Mouse (Mus musculus) frontal cortex, postnatal 14 days (tissue): ENCODE measurements around the gene Gm10309.

Experiments used
- DNase-seq, 2 experiments: peaks; one replicate each; pipeline ENCODE4 v3.0.0; 2022; ENCODE audit warnings: low spot score in 2 of 2

The Gm10309 gene

GRCm38 (mm10) chr17:86505183-86505631, at the start of gene Gm10309:
Gene Gm10309, minus strand, starts transcription at chr17:86505232.
- DNase-seq, result peak in 1 of 2 experiments; percentile 23

- DNase-seq, result no peak
These were observed 47.0 kb upstream of the Gm10309 start for GRCm38 (mm10) chr17:86551995-86552394.

- DNase-seq, result no peak
These were observed 46.5 kb upstream of the Gm10309 start for GRCm38 (mm10) chr17:86551561-86551960.

GRCm38 (mm10) chr17:86549128-86549527, 44.1 kb upstream of the Gm10309 start:
- no peak for DNase-seq

GRCm38 (mm10) chr17:86546529-86546928, 41.5 kb upstream of the Gm10309 start:
- no peak for DNase-seq

GRCm38 (mm10) chr17:86539881-86540430, 34.9 kb upstream of the Gm10309 start:
- no peak for DNase-seq

GRCm38 (mm10) chr17:86535827-86536656, 31.0 kb upstream of the Gm10309 start:
- peak; percentile 38 to 72 for DNase-seq

GRCm38 (mm10) chr17:86535096-86535495, 30.1 kb upstream of the Gm10309 start:
- DNase-seq, result no peak

GRCm38 (mm10) chr17:86533549-86533851, 28.5 kb upstream of the Gm10309 start:
- no peak for DNase-seq

- DNase-seq, result no peak
These were observed 27.9 kb upstream of the Gm10309 start for GRCm38 (mm10) chr17:86532783-86533548.

- DNase-seq, result no peak
These were observed 26.2 kb upstream of the Gm10309 start for GRCm38 (mm10) chr17:86531231-86531630.

GRCm38 (mm10) chr17:86529411-86529810, 24.4 kb upstream of the Gm10309 start:
- DNase-seq, result no peak

- no peak for DNase-seq
These were observed 24.0 kb upstream of the Gm10309 start for GRCm38 (mm10) chr17:86529003-86529402.

GRCm38 (mm10) chr17:86527298-86527697, 22.3 kb upstream of the Gm10309 start:
- DNase-seq, result no peak

- no peak for DNase-seq
These were observed 21.0 kb upstream of the Gm10309 start for GRCm38 (mm10) chr17:86526016-86526415.

GRCm38 (mm10) chr17:86525075-86525474, 20.0 kb upstream of the Gm10309 start:
- DNase-seq, result no peak

- no peak for DNase-seq
These were observed 18.8 kb upstream of the Gm10309 start for GRCm38 (mm10) chr17:86523843-86524242.

GRCm38 (mm10) chr17:86523374-86523773, 18.3 kb upstream of the Gm10309 start:
- DNase-seq, result no peak

GRCm38 (mm10) chr17:86522649-86523048, 17.6 kb upstream of the Gm10309 start:
- DNase-seq, result no peak

- DNase-seq, result no peak
These were observed 16.2 kb upstream of the Gm10309 start for GRCm38 (mm10) chr17:86521252-86521651.

- DNase-seq, result no peak
These were observed 13.6 kb upstream of the Gm10309 start for GRCm38 (mm10) chr17:86518604-86519003.

- DNase-seq, result no peak
These were observed 11.6 kb upstream of the Gm10309 start for GRCm38 (mm10) chr17:86516630-86517029.
